Mouse (Mus musculus) forebrain, postnatal 0 days (tissue): ENCODE measurements at regions not wholly inside any gene's neighbourhood (a gene's known extent, or its start where the extent isn't known, plus 50 kb on each side); places are given as distances from the start of the nearest gene placed in this dataset.
A peak's percentile ranks its signal among the peaks of the same experiment; 100 is the strongest.

ENCODE experiments used
- ATAC-seq: fragments of 200-750 bp; cut with Nextera tagmentation; 2 replicates; pipeline ENCODE4 v1.8.0; 2017; ENCODE audit warnings: mild to moderate bottlenecking, moderate library complexity
- DNase-seq: peaks from one replicate; pipeline ENCODE4 v3.0.0-alpha.2; 2015
- H3K27ac ChIP-seq: fragments of 300-500 bp; sonication (generic); 2 replicates; pipeline ENCODE4 v1.5.1; 2014; ENCODE audit warnings: low read depth, mild to moderate bottlenecking, antibody characterized with exemption, low read length, moderate library complexity, mixed read lengths
- H3K27me3 ChIP-seq: fragments of 300-500 bp; sonication (generic); 2 replicates; pipeline ENCODE4 v1.6.1; 2014; ENCODE audit warnings: mild to moderate bottlenecking, low read length, mixed read lengths; ENCODE audit not compliant: insufficient read depth
- H3K36me3 ChIP-seq: fragments of 300-500 bp; sonication (generic); 2 replicates; pipeline ENCODE4 v1.6.1; 2014; ENCODE audit warnings: mild to moderate bottlenecking, moderate library complexity; ENCODE audit not compliant: insufficient read depth
- H3K4me1 ChIP-seq: fragments of 300-500 bp; sonication (generic); 2 replicates; pipeline ENCODE4 v1.6.1; 2014; ENCODE audit warnings: antibody characterized with exemption; ENCODE audit not compliant: insufficient read depth
- H3K4me2 ChIP-seq: fragments of 300-500 bp; sonication (generic); 2 replicates; pipeline ENCODE4 v1.6.1; 2014; ENCODE audit warnings: low read depth, mild to moderate bottlenecking, moderate library complexity
- H3K4me3 ChIP-seq: fragments of 300-500 bp; sonication (generic); 2 replicates; pipeline ENCODE4 v1.5.1; 2014; ENCODE audit warnings: low read depth, low read length, mixed read lengths
- H3K9ac ChIP-seq: fragments of 300-500 bp; sonication (generic); 2 replicates; pipeline ENCODE4 v1.6.1; 2014; ENCODE audit warnings: mild to moderate bottlenecking
- H3K9me3 ChIP-seq: fragments of 300-500 bp; sonication (generic); 2 replicates; pipeline ENCODE4 v1.6.1; 2016; ENCODE audit warnings: low read length
- CTCF ChIP-seq: sonication (generic); IDR thresholded peaks from 2 replicates; pipeline ENCODE4 v1.5.1; 2016; ENCODE audit warnings: antibody characterized with exemption, control low read depth, low read depth
- WGBS: fragments of 180-500 bp; shearing (Covaris S2); extraction: QIAGEN DNeasy Blood & Tissue Kit; methylation state at CpG from one replicate; pipeline ENCODE4 v1.1.7; 2014; 5-methylcytosine and 5-hydroxymethylcytosine counted together

DNA sequence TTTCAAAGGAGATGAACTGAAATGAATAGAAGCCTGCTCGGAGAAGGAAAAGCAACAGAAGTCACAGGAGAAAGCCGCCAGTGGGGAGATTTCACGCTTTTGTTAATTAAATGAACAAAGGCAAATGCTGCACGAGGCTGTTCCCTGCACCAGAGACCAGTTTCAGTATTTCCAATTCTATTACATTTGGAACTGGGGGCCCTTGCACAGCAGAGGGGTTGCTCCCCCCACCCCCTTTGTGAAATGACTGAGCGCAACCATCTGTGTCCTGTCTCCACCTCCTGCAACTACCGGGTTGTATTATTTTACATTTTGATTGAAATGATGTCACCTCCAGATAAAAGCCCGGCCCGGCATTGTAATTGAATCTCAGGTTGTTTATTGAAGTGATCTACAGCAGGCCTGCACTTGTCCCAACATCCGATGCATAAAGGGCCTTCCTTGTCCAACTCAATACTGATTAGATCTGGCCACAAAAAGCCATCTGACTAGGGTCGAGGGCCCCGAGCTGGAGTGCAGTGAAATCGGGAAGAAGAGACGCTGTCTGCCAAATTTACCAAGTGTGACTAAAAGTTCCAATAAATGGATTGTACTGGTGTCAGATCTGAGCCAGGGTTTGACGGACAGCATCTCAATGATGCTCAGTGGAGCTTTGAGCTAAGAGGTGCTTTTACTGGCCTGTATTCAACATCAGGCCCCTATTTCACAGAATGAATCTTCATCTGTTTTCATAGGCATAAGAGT, 152.9 kb upstream of the Irx4 start:
- no peak for TF ChIP-seq CTCF
- Histone ChIP-seq H3K4me1 (peaks cover 10% of the 10 kb centered on the region), H3K9ac (peak overlapping the region; percentile 19), H3K36me3 (no peaks in the 10 kb centered on the region), H3K9me3 (no peaks in the 10 kb centered on the region), H3K27me3 (peaks cover 3% of the 10 kb centered on the region; the same call in 1 of the 2 replicates), H3K4me3 (no peak overlapping the region), H3K4me2 (no peak overlapping the region), H3K27ac (peak overlapping the region; percentile 29; the same call in 1 of the 2 replicates)
- DNase-seq (peak; percentile 43), ATAC-seq (peak; percentile 87)
- 18% methylated on average over 14 of the region's 14 CpGs for WGBS

DNA sequence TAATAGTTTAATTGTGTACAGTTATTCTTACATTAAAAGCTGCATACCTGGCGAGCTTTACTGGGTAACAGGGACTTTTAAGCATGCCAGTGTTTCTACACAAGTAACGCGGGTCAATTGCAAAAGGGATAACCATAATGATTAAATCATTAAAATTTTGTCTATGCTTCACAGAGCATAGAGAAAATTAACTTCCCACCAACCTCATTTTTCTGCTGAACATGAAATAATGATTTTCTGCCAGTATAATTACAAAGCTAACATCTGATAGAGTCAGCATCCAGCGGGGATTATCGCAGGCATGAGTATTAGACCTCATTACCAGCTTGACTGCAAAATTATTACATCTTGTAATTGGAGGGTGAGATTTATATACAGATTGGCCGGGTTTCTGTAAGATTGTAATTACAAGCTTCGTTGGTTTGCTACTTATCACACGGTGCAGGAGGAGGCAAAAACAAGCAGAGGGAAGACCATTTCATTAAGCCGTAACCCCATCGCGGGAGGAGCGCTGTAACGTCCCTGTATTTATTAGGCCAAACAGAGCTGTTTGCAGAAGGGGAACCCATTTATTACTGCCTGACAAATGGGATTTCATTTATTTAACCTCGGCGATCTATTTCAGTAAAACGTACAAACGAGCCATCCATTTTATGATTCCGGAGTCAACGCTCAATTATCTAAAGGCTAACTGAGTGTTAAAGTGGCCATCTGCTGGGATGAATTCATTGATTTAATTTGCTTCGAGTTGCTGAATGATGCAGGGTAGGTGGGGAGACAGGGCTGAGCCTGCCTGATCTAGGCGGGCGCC, 143.3 kb upstream of the Irx4 start:
- Histone ChIP-seq H3K4me3 (peak overlapping the region; percentile 38), H3K27ac (peak overlapping the region; percentile 47; the same call in 1 of the 2 replicates), H3K27me3 (no peaks in the 10 kb centered on the region; the same call in 1 of the 2 replicates), H3K9ac (peak overlapping the region; percentile 51), H3K4me2 (peak overlapping the region; percentile 53), H3K36me3 (no peaks in the 10 kb centered on the region), H3K9me3 (no peaks in the 10 kb centered on the region), H3K4me1 (no peaks in the 10 kb centered on the region)
- DNase-seq (peak; percentile 82), ATAC-seq (peak; percentile 97)
- no peak for TF ChIP-seq CTCF
- WGBS: 12% methylated on average over 22 of the region's 22 CpGs

DNA sequence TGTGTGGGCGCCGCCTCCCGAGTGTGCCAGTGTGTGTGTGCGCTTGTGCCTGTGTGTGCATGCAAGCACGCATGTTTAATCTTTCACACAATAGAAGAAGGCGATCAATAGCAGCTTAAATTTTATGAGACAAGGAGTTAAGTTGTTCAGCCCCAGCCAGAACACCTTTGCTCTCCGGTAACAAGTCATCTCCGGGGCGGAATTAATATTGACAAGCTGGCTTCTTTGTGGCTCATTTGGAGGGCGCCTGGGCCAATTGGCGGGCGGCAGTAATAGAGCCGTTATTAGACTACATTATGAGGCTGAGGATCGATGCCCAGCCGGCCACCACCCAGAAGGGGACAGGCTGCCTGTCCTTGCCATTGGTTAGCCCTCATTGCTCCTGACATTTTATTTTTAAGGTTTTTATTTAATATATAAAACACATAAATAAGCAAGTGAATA, 142.6 kb upstream of the Irx4 start:
- H3K4me1 ChIP-seq: no peaks in the 10 kb centered on the region
- 14% methylated on average over 15 of the region's 15 CpGs for WGBS

DNA sequence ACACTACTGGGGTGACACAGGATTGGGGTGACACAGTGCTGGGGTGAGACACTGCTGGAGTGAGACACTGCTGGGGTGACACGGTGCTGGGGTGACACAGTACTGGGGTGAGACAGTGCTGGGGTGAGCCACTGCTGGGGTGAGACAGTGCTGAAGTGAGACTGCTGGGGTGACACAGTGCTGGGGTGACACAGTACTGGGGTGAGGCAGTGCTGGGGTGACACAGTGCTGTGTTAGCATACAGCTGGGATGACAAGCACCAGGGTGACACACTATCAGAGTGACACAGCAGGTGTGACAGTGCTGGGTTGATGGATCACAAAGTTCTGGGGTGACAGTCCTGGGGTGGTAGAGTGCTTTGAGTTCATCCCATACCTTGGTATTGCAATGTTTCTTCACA, 137.3 kb upstream of the Irx4 start:
- H3K27ac ChIP-seq: no peak overlapping the region
- WGBS: 96% methylated on average over 1 of the region's 1 CpGs
- no peak overlapping the region for H3K4me3 ChIP-seq
- ATAC-seq (peak; percentile 23; the same call in 1 of the 2 replicates), DNase-seq (no peak)
- no peaks in the 10 kb centered on the region for H3K36me3 ChIP-seq
- H3K4me2 ChIP-seq: no peak overlapping the region
- H3K9me3 ChIP-seq: no peaks in the 10 kb centered on the region
- H3K9ac ChIP-seq: no peak overlapping the region
- H3K4me1 ChIP-seq: no peaks in the 10 kb centered on the region
- TF ChIP-seq CTCF: no peak
- H3K27me3 ChIP-seq: no peaks in the 10 kb centered on the region

More for the DNA sequence above, 142.6 kb upstream of the Irx4 start:
- Histone ChIP-seq H3K9ac (peak overlapping the region; percentile 51), H3K27me3 (no peaks in the 10 kb centered on the region), H3K4me3 (peak overlapping the region; percentile 38), H3K9me3 (no peaks in the 10 kb centered on the region), H3K4me2 (peak overlapping the region; percentile 53), H3K27ac (peak overlapping the region; percentile 47), H3K36me3 (no peaks in the 10 kb centered on the region)
- no peak for TF ChIP-seq CTCF
- DNase-seq (no peak), ATAC-seq (peak; percentile 46)

DNA sequence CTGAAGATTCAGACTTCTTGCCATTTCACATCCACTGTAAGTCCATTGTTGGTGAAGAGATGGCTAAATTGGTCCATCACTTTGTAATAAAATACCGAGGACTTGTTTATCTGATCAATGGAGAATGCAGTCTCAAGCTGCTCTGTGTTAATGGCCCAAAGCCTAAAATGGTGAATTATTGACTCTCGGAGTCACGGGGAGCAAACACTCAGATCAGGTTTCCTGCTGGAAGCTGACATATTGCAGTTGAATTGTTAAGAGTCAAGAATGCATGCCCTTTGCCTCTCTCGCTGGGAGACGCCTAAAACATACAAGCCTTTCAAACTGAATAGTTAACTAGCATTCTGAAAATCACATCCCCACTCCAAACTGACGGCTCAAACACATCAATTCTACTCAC, 129.0 kb upstream of the Irx4 start:
- Histone ChIP-seq H3K4me2 (no peak overlapping the region), H3K4me3 (no peak overlapping the region), H3K27ac (no peak overlapping the region), H3K36me3 (no peaks in the 10 kb centered on the region), H3K4me1 (no peaks in the 10 kb centered on the region), H3K9me3 (no peaks in the 10 kb centered on the region), H3K9ac (no peak overlapping the region), H3K27me3 (no peaks in the 10 kb centered on the region)
- DNase-seq (no peak), ATAC-seq (no peak)
- no peak for TF ChIP-seq CTCF
- WGBS: 70% methylated on average over 6 of the region's 6 CpGs

DNA sequence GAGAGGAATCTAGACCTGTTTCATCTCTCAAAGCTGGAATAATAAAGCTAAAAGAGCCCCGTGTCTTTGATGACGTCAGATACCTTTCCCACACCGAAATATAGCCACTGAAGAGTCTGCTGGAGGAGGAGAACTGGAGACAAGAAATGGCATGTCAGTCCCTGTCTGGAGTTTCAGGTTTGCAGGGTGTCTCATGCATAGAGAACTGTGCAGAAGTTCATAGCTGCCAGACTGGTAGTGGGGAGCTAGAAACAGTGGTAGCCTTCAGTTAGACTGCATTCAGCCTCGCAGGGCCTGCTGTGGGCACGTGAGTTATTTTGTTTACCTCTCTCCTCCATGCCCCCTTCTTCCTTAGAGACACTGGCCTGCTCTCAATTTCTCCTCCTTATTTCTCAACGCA, 127.5 kb upstream of the Irx4 start:
- Histone ChIP-seq H3K27me3 (no peaks in the 10 kb centered on the region), H3K4me3 (no peak overlapping the region), H3K9me3 (no peaks in the 10 kb centered on the region), H3K27ac (no peak overlapping the region), H3K4me2 (no peak overlapping the region), H3K36me3 (no peaks in the 10 kb centered on the region), H3K9ac (no peak overlapping the region), H3K4me1 (no peaks in the 10 kb centered on the region)
- 81% methylated on average over 6 of the region's 6 CpGs for WGBS
- ATAC-seq: no peak
- no peak for TF ChIP-seq CTCF
- no peak for DNase-seq

DNA sequence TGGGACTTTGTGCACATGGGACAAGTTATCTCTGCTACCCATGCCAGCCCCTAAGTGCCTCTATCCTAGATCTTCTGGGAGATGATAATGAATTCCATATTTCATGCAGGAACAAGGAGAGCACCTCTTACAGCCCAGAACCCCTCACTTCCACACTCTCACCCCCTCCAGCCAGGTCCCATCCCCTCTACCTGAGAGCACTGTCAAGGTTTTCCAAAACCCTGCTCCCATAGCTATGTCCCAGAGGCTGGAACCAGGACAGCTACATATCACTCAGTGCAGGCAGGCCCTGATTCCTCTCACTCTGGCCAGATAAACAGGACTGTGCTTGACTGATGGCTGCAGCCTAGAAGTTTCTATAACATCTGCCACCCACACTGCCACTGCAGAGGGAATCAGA, 125.3 kb upstream of the Irx4 start:
- TF ChIP-seq CTCF: no peak
- Histone ChIP-seq H3K27ac (no peak overlapping the region), H3K4me1 (no peaks in the 10 kb centered on the region), H3K36me3 (no peaks in the 10 kb centered on the region), H3K27me3 (no peaks in the 10 kb centered on the region), H3K4me3 (no peak overlapping the region), H3K4me2 (no peak overlapping the region), H3K9me3 (no peaks in the 10 kb centered on the region), H3K9ac (no peak overlapping the region)
- no peak for DNase-seq
- ATAC-seq: no peak
